Mouse (Mus musculus) bone marrow, adult 2 months (tissue): ENCODE results near the gene Nfkbia.

Experiments used
- CTCF ChIP-seq: fragments of 200-500 bp; IDR thresholded peaks from 2 replicates; pipeline ENCODE4 v1.5.1; 2011; ENCODE audit warnings: low read length, control low read depth; ENCODE audit not compliant: control insufficient read depth, insufficient read depth
- POLR2A ChIP-seq: fragments of 200-500 bp; IDR thresholded peaks from 2 replicates; pipeline ENCODE4 v1.6.1; 2011; ENCODE audit warnings: low read depth, mild to moderate bottlenecking, control low read depth, low read length, borderline replicate concordance; ENCODE audit not compliant: control insufficient read depth

DNA sequence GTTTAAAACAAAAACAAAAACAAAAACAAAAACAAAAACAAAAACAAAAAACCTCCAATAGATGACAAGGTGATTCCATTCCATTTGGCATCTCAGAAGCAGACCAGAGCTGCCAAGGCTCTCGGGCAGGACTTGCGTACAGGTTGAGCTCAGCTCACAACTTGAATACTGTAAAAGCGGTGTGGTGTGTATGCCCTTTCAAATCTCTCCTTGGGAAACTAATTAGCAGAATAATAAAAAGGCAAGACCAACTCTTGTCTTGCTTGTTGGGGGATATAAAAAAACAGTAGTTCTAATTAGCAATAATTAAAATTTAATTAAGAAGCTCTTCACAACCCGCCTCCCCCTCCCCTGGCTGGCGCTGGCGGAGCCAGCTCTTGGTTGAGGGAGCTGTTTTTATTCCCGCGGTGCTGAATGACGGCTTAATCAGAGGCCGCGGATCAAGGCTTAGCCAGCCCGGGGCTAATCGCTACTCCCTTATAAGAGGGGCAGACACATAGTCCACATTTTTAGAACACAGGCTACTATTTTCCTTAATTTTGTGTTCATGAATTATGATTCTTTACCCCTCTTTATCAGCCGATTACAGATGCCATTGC lies 44.2 kb upstream of the Nfkbia start:
- no peak for TF ChIP-seq CTCF
- TF ChIP-seq POLR2A, result no peak
